Mouse (Mus musculus) cerebellum, postnatal 25 days (tissue): Measurements from ENCODE around the gene Hist1h1d.

Source experiments
- DNase-seq, 2 experiments: peaks; one replicate each; pipeline ENCODE4 v3.0.0; 2021; ENCODE audit warnings: mixed read lengths in 2 of 2

Gene Hist1h1d

GRCm38 (mm10) chr13:23552962-23553361 is at the start of gene Hist1h1d:
Gene Hist1h1d (plus strand): TSS chr13:23553262.
- no peak for DNase-seq

GRCm38 (mm10) chr13:23503797-23504196 is 49.3 kb upstream of the Hist1h1d start:
- DNase-seq, result peak; percentile 45 to 66

- DNase-seq, result no peak
These were observed 47.3 kb upstream of the Hist1h1d start for GRCm38 (mm10) chr13:23505662-23506345.

- DNase-seq, result peak; percentile 46 to 54
These were observed 46.7 kb upstream of the Hist1h1d start for GRCm38 (mm10) chr13:23506351-23506750.

- DNase-seq, result no peak
These were observed 46.1 kb upstream of the Hist1h1d start for GRCm38 (mm10) chr13:23506819-23507515.

GRCm38 (mm10) chr13:23510127-23510526 is 42.9 kb upstream of the Hist1h1d start:
- DNase-seq, result no peak

- DNase-seq, result no peak
These were observed 39.5 kb upstream of the Hist1h1d start for GRCm38 (mm10) chr13:23513517-23513916.

- DNase-seq, result no peak
These were observed 37.8 kb upstream of the Hist1h1d start for GRCm38 (mm10) chr13:23515281-23515680.

GRCm38 (mm10) chr13:23515826-23516620 is 37.0 kb upstream of the Hist1h1d start:
- DNase-seq, result no peak

- peak; percentile 82 to 86 for DNase-seq
These were observed 36.0 kb upstream of the Hist1h1d start for GRCm38 (mm10) chr13:23516822-23517602.

- DNase-seq, result peak; percentile 89 to 91
These were observed 35.3 kb upstream of the Hist1h1d start for GRCm38 (mm10) chr13:23517603-23518294.

- DNase-seq, result no peak
These were observed 34.8 kb upstream of the Hist1h1d start for GRCm38 (mm10) chr13:23518295-23518603.

- peak; percentile 77 to 84 for DNase-seq
These were observed 34.2 kb upstream of the Hist1h1d start for GRCm38 (mm10) chr13:23518885-23519284.

- peak; percentile 81 for DNase-seq
These were observed 33.6 kb upstream of the Hist1h1d start for GRCm38 (mm10) chr13:23519416-23519815.

GRCm38 (mm10) chr13:23521703-23522102 is 31.4 kb upstream of the Hist1h1d start:
- DNase-seq, result peak; percentile 75 to 84

- DNase-seq, result no peak
These were observed 29.1 kb upstream of the Hist1h1d start for GRCm38 (mm10) chr13:23523976-23524375.

GRCm38 (mm10) chr13:23524654-23525053 is 28.4 kb upstream of the Hist1h1d start:
- peak; percentile 83 to 84 for DNase-seq

GRCm38 (mm10) chr13:23525901-23526300 is 27.2 kb upstream of the Hist1h1d start:
- no peak for DNase-seq

- DNase-seq, result peak; percentile 91
These were observed 26.8 kb upstream of the Hist1h1d start for GRCm38 (mm10) chr13:23526312-23526711.

GRCm38 (mm10) chr13:23529005-23529404 is 24.1 kb upstream of the Hist1h1d start:
- DNase-seq, result no peak

- no peak for DNase-seq
These were observed 23.4 kb upstream of the Hist1h1d start for GRCm38 (mm10) chr13:23529480-23530165.
